ENCODE assay signal across 8 mouse cellular contexts in the genomic region with DNA sequence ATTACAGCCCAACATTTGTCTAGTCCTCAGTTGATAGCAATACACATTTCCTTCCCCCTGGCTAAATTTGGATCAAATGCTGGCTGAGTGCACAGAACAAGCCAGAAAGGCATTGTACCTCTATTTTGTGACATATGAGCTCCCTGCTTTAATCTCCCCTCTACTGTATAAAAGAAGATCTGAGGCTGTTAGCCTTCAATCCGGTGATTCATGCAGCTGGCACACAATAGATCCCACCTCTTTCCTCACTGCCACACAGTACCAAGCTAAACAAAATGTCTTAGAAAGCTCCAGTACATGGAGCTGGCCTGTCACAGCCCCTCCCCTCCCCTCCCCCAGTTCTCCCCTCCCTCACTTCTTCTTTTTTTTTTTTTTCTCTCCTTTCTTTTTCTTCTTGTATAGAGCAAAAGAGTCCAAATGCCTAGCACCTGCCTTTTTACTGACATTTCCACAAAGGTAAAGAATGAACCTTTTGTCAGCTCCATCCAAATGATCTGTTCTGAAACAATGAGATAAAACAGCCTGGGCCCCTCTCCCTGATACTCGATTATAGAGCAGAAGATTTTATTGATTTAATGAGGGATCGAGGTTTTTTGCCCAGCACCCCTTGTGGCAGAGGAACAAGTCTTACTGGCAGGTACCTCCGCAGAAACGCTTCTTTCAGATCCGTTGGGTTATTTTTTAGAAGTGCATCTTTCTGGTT.
A peak's percentile ranks its signal among the peaks of the same experiment; 100 is the strongest.
DNase-seq lines count a peak whose midpoint lies in the region; ATAC-seq lines count a peak whose summit lies in the region.

No protein-coding gene starts in this region.

- no peak for DNase-seq in cerebellum, postnatal 4 days (ENCODE audit: low spot score in 2 of 2)
- DNase-seq in right cerebral cortex, adult 2 months (ENCODE audit: low spot score in 2 of 2) = peak; percentile 24 to 40
- no peak for DNase-seq in right cerebral cortex, postnatal 14 days
- DNase-seq in kidney, adult 8-10 months = no peak

- no peak overlapping the region for H3K27ac ChIP-seq in intestine, embryonic 15.5 days
- peak overlapping the region; percentile 88 for H3K27ac ChIP-seq in neural tube, embryonic 14.5 days (ENCODE audit: low read depth, low read length)

- peak; percentile 64 for ATAC-seq in cerebellum, adult (ENCODE audit: insufficient number of reproducible peaks, low FRiP score, low TSS enrichment)
- no peak for ATAC-seq in intestine, embryonic 15.5 days
- peak; percentile 78 for ATAC-seq in neural tube, embryonic 14.5 days (ENCODE audit: low read depth)
- no peak for ATAC-seq in inflammation-experienced regulatory T-cells, adult 6 months

- H3K9ac ChIP-seq in intestine, embryonic 15.5 days = peak overlapping the region; percentile 14; the same call in 1 of the 2 replicates
- H3K9ac ChIP-seq in neural tube, embryonic 14.5 days (replicated peaks; ENCODE audit: low read depth, low read length) = peak overlapping the region; percentile 53

- 10% methylated on average over 6 of the region's 6 CpGs for WGBS in intestine, embryonic 15.5 days
- WGBS in neural tube, embryonic 14.5 days = 1% methylated on average over 6 of the region's 6 CpGs

- H3K4me3 ChIP-seq in intestine, embryonic 15.5 days (replicated peaks) = peak overlapping the region; percentile 26
- H3K4me3 ChIP-seq in neural tube, embryonic 14.5 days (ENCODE audit: low read depth, low read length) = peak overlapping the region; percentile 29

- H3K9me3 ChIP-seq in intestine, embryonic 15.5 days = no peaks in the 10 kb centered on the region
- H3K9me3 ChIP-seq in neural tube, embryonic 14.5 days (ENCODE audit: control insufficient read depth, low read length) = no peaks in the 10 kb centered on the region

- H3K4me1 ChIP-seq in intestine, embryonic 15.5 days (replicated peaks) = no peaks in the 10 kb centered on the region; the same call in 1 of the 2 replicates
- H3K4me1 ChIP-seq in neural tube, embryonic 14.5 days (ENCODE audit: control insufficient read depth, insufficient read depth, low read length) = peaks cover 26% of the 10 kb centered on the region

- H3K4me2 ChIP-seq in intestine, embryonic 15.5 days (replicated peaks) = peak overlapping the region; percentile 59
- peak overlapping the region; percentile 65 for H3K4me2 ChIP-seq in neural tube, embryonic 14.5 days (ENCODE audit: low read depth, low read length)

- no peaks in the 10 kb centered on the region for H3K27me3 ChIP-seq in intestine, embryonic 15.5 days (replicated peaks)
- H3K27me3 ChIP-seq in neural tube, embryonic 14.5 days (ENCODE audit: control insufficient read depth, insufficient read depth, low read length) = no peaks in the 10 kb centered on the region

- no peaks in the 10 kb centered on the region for H3K36me3 ChIP-seq in intestine, embryonic 15.5 days
- H3K36me3 ChIP-seq in neural tube, embryonic 14.5 days (ENCODE audit: control insufficient read depth, insufficient read depth, low read length) = no peaks in the 10 kb centered on the region

Comparison
In these comparisons a context has a peak if more than half of its experiments do, and no peak if none do; other contexts are left out.
1. DNase-seq: peak in right cerebral cortex, adult 2 months (2 of 2); none in cerebellum, postnatal 4 days (0 of 2), right cerebral cortex, postnatal 14 days (single experiment) and kidney, adult 8-10 months (0 of 2).
2. ATAC-seq: peak in cerebellum, adult (single experiment) and neural tube, embryonic 14.5 days (single experiment); none in intestine, embryonic 15.5 days (single experiment) and inflammation-experienced regulatory T-cells, adult 6 months (single experiment).